Mouse (Mus musculus) heart, postnatal 0 days (tissue): Measurements from ENCODE around the gene Klhl8. TPM values are rescaled to one million over a fixed set of nuclear protein-coding genes. Genes with fewer than 3 reads are reported as not detected.

Source experiments
- ATAC-seq: fragments of 200-750 bp; cut with Nextera tagmentation; 2 replicates; pipeline ENCODE4 v1.8.0; 2017; ENCODE audit warnings: low read depth, moderate number of reproducible peaks, moderate library complexity; ENCODE audit not compliant: insufficient read depth
- DNase-seq: peaks from one replicate; pipeline ENCODE4 v3.0.0-alpha.2; 2016; ENCODE audit warnings: low spot score
- H3K27ac ChIP-seq: fragments of 300-500 bp; sonication (generic); 2 replicates; pipeline ENCODE4 v1.5.1; 2014; ENCODE audit warnings: low read depth, mild to moderate bottlenecking
- H3K27me3 ChIP-seq: fragments of 300-500 bp; sonication (generic); 2 replicates; pipeline ENCODE4 v1.6.1; 2014; ENCODE audit warnings: low read length, mixed read lengths; ENCODE audit not compliant: control insufficient read depth, insufficient read depth
- H3K36me3 ChIP-seq: fragments of 300-500 bp; sonication (generic); replicated peaks from 2 replicates; pipeline ENCODE4 v1.6.1; 2014; ENCODE audit warnings: low read length, mixed read lengths; ENCODE audit not compliant: control insufficient read depth, insufficient read depth
- H3K4me1 ChIP-seq: fragments of 300-500 bp; sonication (generic); 2 replicates; pipeline ENCODE4 v1.6.1; 2014; ENCODE audit warnings: antibody characterized with exemption; ENCODE audit not compliant: control insufficient read depth, insufficient read depth
- H3K4me2 ChIP-seq: fragments of 300-500 bp; sonication (generic); 2 replicates; pipeline ENCODE4 v1.6.1; 2014; ENCODE audit warnings: low read depth, mild to moderate bottlenecking, low read length, moderate library complexity
- H3K4me3 ChIP-seq: fragments of 300-500 bp; sonication (generic); 2 replicates; pipeline ENCODE4 v1.5.1; 2014; ENCODE audit warnings: low read depth, low read length
- H3K9ac ChIP-seq: fragments of 300-500 bp; sonication (generic); replicated peaks from 2 replicates; pipeline ENCODE4 v1.6.1; 2014; ENCODE audit warnings: low read depth, low read length, mixed read lengths
- H3K9me3 ChIP-seq: fragments of 300-500 bp; sonication (generic); replicated peaks from 2 replicates; pipeline ENCODE4 v1.6.1; 2016; ENCODE audit warnings: low read length; ENCODE audit not compliant: control insufficient read depth
- CTCF ChIP-seq: IDR thresholded peaks from 2 replicates; pipeline ENCODE4 v1.5.1; 2016; ENCODE audit warnings: antibody characterized with exemption, control low read depth, low read depth
- EP300 ChIP-seq: IDR thresholded peaks from 2 replicates; pipeline ENCODE4 v1.6.1; 2016; ENCODE audit warnings: antibody characterized with exemption, low read depth
- WGBS: fragments of 180-500 bp; shearing (Covaris S2); extraction: QIAGEN DNeasy Blood & Tissue Kit; methylation state at CpG from one replicate; pipeline ENCODE4 v1.1.7; 2014; 5-methylcytosine and 5-hydroxymethylcytosine counted together
- polyA plus RNA-seq: library from polyadenylated mRNA; unstranded; fragments of >200 nt; fragmentation: Nextera tagmentation; extraction: Ambion mirVana; gene quantifications from 2 replicates; pipeline ENCODE4 v1.2.1, GENCODE M21; 2015
- total RNA-seq: library from RNA; depleted of rRNA; stranded (reverse); fragments of >200 nt; gene quantifications from 2 replicates; pipeline ENCODE4 v1.2.3, GENCODE M21; 2014; ENCODE audit warnings: low replicate concordance

The Klhl8 gene
- total and polyA plus RNA-seq, 2 experiments from 2014 or later = 10.9 to 12.8 TPM

GRCm38 (mm10) chr5:103928196-103928550 is 17.1 kb upstream of the Klhl8 start:
- H3K36me3 ChIP-seq = no peaks in the 10 kb centered on the region
- no peaks in the 10 kb centered on the region for H3K27me3 ChIP-seq
- TF ChIP-seq EP300 (no peak), CTCF (no peak)
- no peaks in the 10 kb centered on the region for H3K9me3 ChIP-seq
- ATAC-seq (0 out of 2 replicates have a peak, but pooled peaks have one; percentile 9), DNase-seq (no peak)
- H3K4me1 ChIP-seq = no peaks in the 10 kb centered on the region
- no peak overlapping the region for H3K4me3 ChIP-seq
- peak overlapping the region; percentile 73; the same call in 1 of the 2 replicates for H3K9ac ChIP-seq
- peak overlapping the region; percentile 69 for H3K4me2 ChIP-seq
- 69% methylated on average over 7 of the region's 7 CpGs for WGBS
- peak overlapping the region; percentile 76 for H3K27ac ChIP-seq

GRCm38 (mm10) chr5:103927429-103928195 is 16.6 kb upstream of the Klhl8 start:
- Histone ChIP-seq H3K36me3 (no peaks in the 10 kb centered on the region), H3K4me3 (peak overlapping the region; percentile 38), H3K9me3 (no peaks in the 10 kb centered on the region), H3K4me2 (peak overlapping the region; percentile 69), H3K9ac (peak overlapping the region; percentile 73), H3K4me1 (no peaks in the 10 kb centered on the region), H3K27me3 (no peaks in the 10 kb centered on the region), H3K27ac (peak overlapping the region; percentile 76)
- 20% methylated on average over 27 of the region's 27 CpGs for WGBS
- DNase-seq (peak; percentile 90), ATAC-seq (peak; percentile 76)
- TF ChIP-seq EP300 (no peak), CTCF (peak; percentile 97)

- Histone ChIP-seq H3K36me3 (no peaks in the 10 kb centered on the region), H3K4me2 (no peak overlapping the region), H3K9me3 (no peaks in the 10 kb centered on the region), H3K27me3 (no peaks in the 10 kb centered on the region), H3K27ac (no peak overlapping the region), H3K4me1 (no peaks in the 10 kb centered on the region), H3K4me3 (no peak overlapping the region), H3K9ac (no peak overlapping the region)
- TF ChIP-seq EP300 (no peak), CTCF (peak; percentile 35)
- no peak for ATAC-seq
- 73% methylated on average over 12 of the region's 12 CpGs for WGBS
- no peak for DNase-seq
These were observed 15.3 kb upstream of the Klhl8 start for GRCm38 (mm10) chr5:103926398-103926797.

GRCm38 (mm10) chr5:103923755-103924154 is 12.7 kb upstream of the Klhl8 start:
- no peak overlapping the region for H3K4me2 ChIP-seq
- no peak for DNase-seq
- H3K4me3 ChIP-seq = no peak overlapping the region
- H3K27ac ChIP-seq = no peak overlapping the region
- no peak for TF ChIP-seq EP300
- TF ChIP-seq CTCF = no peak
- no peaks in the 10 kb centered on the region for H3K9me3 ChIP-seq
- 70% methylated on average over 2 of the region's 2 CpGs for WGBS
- H3K4me1 ChIP-seq = no peaks in the 10 kb centered on the region
- no peaks in the 10 kb centered on the region for H3K27me3 ChIP-seq
- H3K9ac ChIP-seq = no peak overlapping the region
- ATAC-seq = no peak
- no peaks in the 10 kb centered on the region for H3K36me3 ChIP-seq

GRCm38 (mm10) chr5:103923101-103923500 is 12.0 kb upstream of the Klhl8 start:
- no peaks in the 10 kb centered on the region for H3K9me3 ChIP-seq
- TF ChIP-seq EP300 (no peak), CTCF (no peak)
- H3K9ac ChIP-seq = no peak overlapping the region
- WGBS = 74% methylated on average over 6 of the region's 6 CpGs
- H3K27me3 ChIP-seq = no peaks in the 10 kb centered on the region
- no peak overlapping the region for H3K4me2 ChIP-seq
- no peak overlapping the region for H3K27ac ChIP-seq
- DNase-seq (no peak), ATAC-seq (no peak)
- H3K36me3 ChIP-seq = no peaks in the 10 kb centered on the region
- no peaks in the 10 kb centered on the region for H3K4me1 ChIP-seq
- no peak overlapping the region for H3K4me3 ChIP-seq

- Histone ChIP-seq H3K36me3 (no peaks in the 10 kb centered on the region), H3K9me3 (no peaks in the 10 kb centered on the region), H3K27ac (no peak overlapping the region), H3K4me1 (no peaks in the 10 kb centered on the region), H3K9ac (no peak overlapping the region), H3K4me3 (no peak overlapping the region), H3K4me2 (no peak overlapping the region), H3K27me3 (no peaks in the 10 kb centered on the region)
- ATAC-seq = no peak
- TF ChIP-seq EP300 = no peak
- TF ChIP-seq CTCF = no peak
- no peak for DNase-seq
- WGBS = 72% methylated on average over 5 of the region's 5 CpGs
These were observed 11.4 kb upstream of the Klhl8 start for GRCm38 (mm10) chr5:103922436-103922835.
